Mouse (Mus musculus): ENCODE measurements around the gene Epb41l2.

Epb41l2 gene

GRCm38 (mm10) chr10:25471944-25472343, 112.3 kb downstream of the Epb41l2 start:
- no peak for DNase-seq (ENCODE audit: extremely low read depth, low read depth, low spot score)

GRCm38 (mm10) chr10:25479716-25480115, 120.1 kb downstream of the Epb41l2 start:
- DNase-seq (ENCODE audit: extremely low read depth, low read depth, low spot score), result no peak

GRCm38 (mm10) chr10:25482791-25483190, 123.2 kb downstream of the Epb41l2 start:
- no peak for DNase-seq (ENCODE audit: extremely low read depth, low read depth, low spot score)

- DNase-seq (ENCODE audit: extremely low read depth, low read depth, low spot score), result no peak
Observed at GRCm38 (mm10) chr10:25488456-25488855, 128.9 kb downstream of the Epb41l2 start.

- DNase-seq (ENCODE audit: extremely low read depth, low read depth, low spot score), result no peak
Observed at GRCm38 (mm10) chr10:25499323-25500071, 139.9 kb downstream of the Epb41l2 start.

GRCm38 (mm10) chr10:25503250-25503649, 143.7 kb downstream of the Epb41l2 start:
- no peak for DNase-seq (ENCODE audit: extremely low read depth, low read depth, low spot score)

- DNase-seq (ENCODE audit: extremely low read depth, low read depth, low spot score), result no peak
Observed at GRCm38 (mm10) chr10:25513821-25514220, 154.2 kb downstream of the Epb41l2 start.

- no peak for DNase-seq (ENCODE audit: extremely low read depth, low read depth, low spot score)
Observed at GRCm38 (mm10) chr10:25519954-25520353, 160.4 kb downstream of the Epb41l2 start.

- no peak for DNase-seq (ENCODE audit: extremely low read depth, low read depth, low spot score)
Observed at GRCm38 (mm10) chr10:25520428-25520827, 160.8 kb downstream of the Epb41l2 start.

- no peak for DNase-seq (ENCODE audit: extremely low read depth, low read depth, low spot score)
Observed at GRCm38 (mm10) chr10:25523727-25524126, 164.1 kb downstream of the Epb41l2 start.

- no peak for DNase-seq (ENCODE audit: extremely low read depth, low read depth, low spot score)
Observed at GRCm38 (mm10) chr10:25526156-25526555, 166.6 kb downstream of the Epb41l2 start.

- no peak for DNase-seq (ENCODE audit: extremely low read depth, low read depth, low spot score)
Observed at GRCm38 (mm10) chr10:25526622-25527021, 167.0 kb downstream of the Epb41l2 start.

GRCm38 (mm10) chr10:25527126-25527525, 167.5 kb downstream of the Epb41l2 start:
- DNase-seq (ENCODE audit: extremely low read depth, low read depth, low spot score), result no peak

GRCm38 (mm10) chr10:25531335-25531734, 171.7 kb downstream of the Epb41l2 start:
- no peak for DNase-seq (ENCODE audit: extremely low read depth, low read depth, low spot score)

- DNase-seq (ENCODE audit: extremely low read depth, low read depth, low spot score), result no peak
Observed at GRCm38 (mm10) chr10:25533105-25533504, 173.5 kb downstream of the Epb41l2 start.

- no peak for DNase-seq (ENCODE audit: extremely low read depth, low read depth, low spot score)
Observed at GRCm38 (mm10) chr10:25533513-25534246, 174.1 kb downstream of the Epb41l2 start.

- DNase-seq (ENCODE audit: extremely low read depth, low read depth, low spot score), result no peak
Observed at GRCm38 (mm10) chr10:25534467-25534866, 174.9 kb downstream of the Epb41l2 start.

GRCm38 (mm10) chr10:25535891-25536331, 176.3 kb downstream of the Epb41l2 start, which contains the start of gene Smlr1:
Gene Smlr1 (minus strand): TSS chr10:25536267.
- DNase-seq (ENCODE audit: extremely low read depth, low read depth, low spot score), result no peak

- DNase-seq (ENCODE audit: extremely low read depth, low read depth, low spot score), result no peak
Observed at GRCm38 (mm10) chr10:25536621-25537020, 177.0 kb downstream of the Epb41l2 start.

- no peak for DNase-seq (ENCODE audit: extremely low read depth, low read depth, low spot score)
Observed at GRCm38 (mm10) chr10:25538738-25539137, 179.1 kb downstream of the Epb41l2 start.

GRCm38 (mm10) chr10:25539146-25539770, 179.7 kb downstream of the Epb41l2 start:
- no peak for DNase-seq (ENCODE audit: extremely low read depth, low read depth, low spot score)

- DNase-seq (ENCODE audit: extremely low read depth, low read depth, low spot score), result no peak
Observed at GRCm38 (mm10) chr10:25539771-25540168, 180.2 kb downstream of the Epb41l2 start.

Measured in fat pad, adult 2 months (tissue).